Mouse (Mus musculus) heart, postnatal 0 days (tissue): ENCODE measurements around the gene Fmo1.

Source experiments
- CTCF ChIP-seq: IDR thresholded peaks from 2 replicates; pipeline ENCODE4 v1.5.1; 2016; ENCODE audit warnings: antibody characterized with exemption, control low read depth, low read depth
- EP300 ChIP-seq: IDR thresholded peaks from 2 replicates; pipeline ENCODE4 v1.6.1; 2016; ENCODE audit warnings: antibody characterized with exemption, low read depth

DNA sequence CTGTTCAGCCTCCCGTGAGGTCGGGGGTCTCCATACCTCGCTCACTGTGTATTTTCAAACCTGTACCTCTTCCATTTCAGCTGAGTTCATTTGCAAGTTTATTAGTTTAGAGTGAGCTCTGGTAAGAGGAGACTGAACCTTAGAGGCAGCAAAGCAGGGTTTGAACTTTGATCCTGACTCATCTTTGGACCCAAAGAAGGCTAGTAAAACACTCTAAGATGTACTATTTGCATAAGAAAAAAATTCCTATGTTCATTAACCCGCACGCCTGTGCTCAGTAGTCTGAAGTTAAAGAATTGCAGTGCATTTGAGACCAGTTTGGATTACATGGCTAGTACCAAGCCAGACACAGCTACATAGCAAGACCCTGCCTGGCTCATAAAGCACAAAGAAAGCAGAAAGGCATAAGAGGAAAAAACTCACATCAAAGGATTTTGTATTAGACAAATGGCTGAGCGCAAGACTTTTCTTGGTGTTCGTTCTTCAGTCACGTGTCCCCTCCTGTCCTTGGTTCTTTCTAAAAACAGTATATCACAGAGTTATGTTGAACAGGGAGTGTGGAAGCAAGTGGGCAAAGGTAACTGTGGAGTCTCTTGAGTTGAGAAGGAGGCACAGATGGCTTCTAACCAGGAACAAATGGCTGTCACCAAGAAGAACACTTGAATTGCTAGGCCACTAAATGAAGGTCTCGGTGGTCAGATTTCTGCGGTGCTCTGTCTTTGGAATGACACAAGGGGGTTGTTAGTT lies 50.9 kb downstream of the Fmo1 start:
- TF ChIP-seq CTCF (no peak), EP300 (no peak)
